Mouse (Mus musculus): ENCODE measurements at regions not wholly inside any gene's neighbourhood (a gene's known extent, or its start where the extent isn't known, plus 50 kb on each side); places are given as distances from the start of the nearest gene placed in this dataset.

- Histone ChIP-seq H3K4me1 (replicated peaks; ENCODE audit: control insufficient read depth, insufficient read depth) (no peaks in the 10 kb centered on the region), H3K36me3 (ENCODE audit: control insufficient read depth, insufficient read depth, low read length) (no peaks in the 10 kb centered on the region), H3K27ac (replicated peaks) (no peak overlapping the region), H3K9ac (ENCODE audit: low read length) (no peak overlapping the region), H3K9me3 (ENCODE audit: control insufficient read depth, low read length) (no peaks in the 10 kb centered on the region), H3K4me3 (ENCODE audit: low read depth, low read length) (no peak overlapping the region), H3K27me3 (ENCODE audit: control insufficient read depth, insufficient read depth, low read length) (no peaks in the 10 kb centered on the region), H3K4me2 (replicated peaks; ENCODE audit: low read depth) (no peak overlapping the region)
- ATAC-seq (ENCODE audit: low FRiP score, low TSS enrichment), result no peak
- 87% methylated on average over 3 of the region's 3 CpGs for WGBS
- no peak for DNase-seq (ENCODE audit: low spot score)
- TF ChIP-seq CTCF (IDR thresholded peaks at IDR 0.05; ENCODE audit: low read depth) (no peak), EP300 (optimal IDR thresholded peaks at IDR 0.05) (no peak)
Measured at GRCm38 (mm10) chr2:75457423-75457822, 201.6 kb upstream of the Hnrnpa3 start.

DNA sequence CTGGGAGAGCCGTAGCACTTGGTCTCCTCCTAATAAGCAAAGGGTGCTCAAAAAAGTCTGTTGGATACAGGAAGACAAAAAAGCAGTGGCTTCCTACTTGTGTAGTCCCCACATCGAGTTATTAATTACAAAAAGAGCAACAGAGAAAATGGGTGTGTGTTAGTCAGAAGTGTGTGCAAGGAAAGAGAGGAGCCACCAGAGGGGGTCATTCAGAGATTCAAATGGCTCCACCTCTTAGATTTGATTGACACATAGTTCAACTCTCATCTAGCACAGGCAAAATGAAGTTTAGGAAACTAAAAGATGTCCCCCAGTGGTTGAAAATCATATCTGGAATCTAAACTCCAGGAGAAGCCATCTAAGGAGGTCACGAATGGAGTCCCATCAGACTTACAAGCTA, 200.2 kb upstream of the Hnrnpa3 start:
- H3K4me3 ChIP-seq (ENCODE audit: low read depth, low read length), result no peak overlapping the region
- H3K9me3 ChIP-seq (ENCODE audit: control insufficient read depth, low read length), result no peaks in the 10 kb centered on the region
- H3K4me1 ChIP-seq (replicated peaks; ENCODE audit: control insufficient read depth, insufficient read depth), result no peaks in the 10 kb centered on the region
- no peak overlapping the region for H3K9ac ChIP-seq (ENCODE audit: low read length)
- no peaks in the 10 kb centered on the region for H3K27me3 ChIP-seq (ENCODE audit: control insufficient read depth, insufficient read depth, low read length)
- H3K36me3 ChIP-seq (ENCODE audit: control insufficient read depth, insufficient read depth, low read length), result no peaks in the 10 kb centered on the region
- no peak overlapping the region for H3K27ac ChIP-seq (replicated peaks)
- DNase-seq (ENCODE audit: low spot score), result no peak
- TF ChIP-seq EP300 (optimal IDR thresholded peaks at IDR 0.05) (no peak), CTCF (IDR thresholded peaks at IDR 0.05; ENCODE audit: low read depth) (0 out of 2 replicates have a peak, but pooled peaks have one; percentile 11)
- H3K4me2 ChIP-seq (replicated peaks; ENCODE audit: low read depth), result no peak overlapping the region
- 71% methylated on average over 3 of the region's 3 CpGs for whole genome bisulfite sequencing
- ATAC-seq (ENCODE audit: low FRiP score, low TSS enrichment), result no peak

DNA sequence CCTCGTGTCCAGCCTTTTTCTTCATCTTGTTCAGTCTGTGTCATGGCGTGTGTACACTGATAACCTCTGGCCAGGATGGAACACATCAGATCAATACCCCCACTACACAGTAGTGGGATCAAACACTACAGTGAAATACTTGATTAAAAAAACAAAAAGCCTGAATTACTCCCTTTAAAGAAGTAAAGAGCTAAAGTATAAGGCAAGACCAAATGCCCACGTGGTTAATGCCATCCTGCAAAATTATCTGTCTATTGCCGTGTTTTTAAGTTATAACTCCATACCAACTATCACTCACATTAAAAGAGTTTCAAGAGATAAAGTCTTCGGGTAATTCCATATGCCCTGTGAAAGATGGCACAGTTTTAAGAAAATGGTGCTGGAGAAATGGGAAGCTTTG, 198.6 kb upstream of the Hnrnpa3 start:
- Histone ChIP-seq H3K9ac (ENCODE audit: low read length) (no peak overlapping the region), H3K4me1 (replicated peaks; ENCODE audit: control insufficient read depth, insufficient read depth) (no peaks in the 10 kb centered on the region), H3K27me3 (ENCODE audit: control insufficient read depth, insufficient read depth, low read length) (no peaks in the 10 kb centered on the region), H3K4me3 (ENCODE audit: low read depth, low read length) (no peak overlapping the region), H3K36me3 (ENCODE audit: control insufficient read depth, insufficient read depth, low read length) (no peaks in the 10 kb centered on the region), H3K4me2 (replicated peaks; ENCODE audit: low read depth) (no peak overlapping the region), H3K9me3 (ENCODE audit: control insufficient read depth, low read length) (no peaks in the 10 kb centered on the region), H3K27ac (replicated peaks) (no peak overlapping the region)
- ATAC-seq (ENCODE audit: low FRiP score, low TSS enrichment) (no peak), DNase-seq (ENCODE audit: low spot score) (no peak)
- TF ChIP-seq EP300 (optimal IDR thresholded peaks at IDR 0.05), result no peak
- WGBS, result 82% methylated on average over 5 of the region's 5 CpGs

GRCm38 (mm10) chr2:75461019-75461418, 198.0 kb upstream of the Hnrnpa3 start:
- no peak for DNase-seq (ENCODE audit: low spot score)
- H3K4me1 ChIP-seq (replicated peaks; ENCODE audit: control insufficient read depth, insufficient read depth), result no peaks in the 10 kb centered on the region
- no peak overlapping the region for H3K4me2 ChIP-seq (replicated peaks; ENCODE audit: low read depth)
- H3K9me3 ChIP-seq (ENCODE audit: control insufficient read depth, low read length), result no peaks in the 10 kb centered on the region
- H3K36me3 ChIP-seq (ENCODE audit: control insufficient read depth, insufficient read depth, low read length), result no peaks in the 10 kb centered on the region
- 58% methylated on average over 5 of the region's 5 CpGs for WGBS
- no peak overlapping the region for H3K9ac ChIP-seq (ENCODE audit: low read length)
- H3K4me3 ChIP-seq (ENCODE audit: low read depth, low read length), result no peak overlapping the region
- no peak overlapping the region for H3K27ac ChIP-seq (replicated peaks)
- no peaks in the 10 kb centered on the region for H3K27me3 ChIP-seq (ENCODE audit: control insufficient read depth, insufficient read depth, low read length)
- no peak for TF ChIP-seq CTCF (IDR thresholded peaks at IDR 0.05; ENCODE audit: low read depth)
- TF ChIP-seq EP300 (optimal IDR thresholded peaks at IDR 0.05), result no peak
- ATAC-seq (ENCODE audit: low FRiP score, low TSS enrichment), result no peak

GRCm38 (mm10) chr2:75461421-75461991, 197.6 kb upstream of the Hnrnpa3 start:
- H3K9me3 ChIP-seq (ENCODE audit: control insufficient read depth, low read length), result no peaks in the 10 kb centered on the region
- no peaks in the 10 kb centered on the region for H3K27me3 ChIP-seq (ENCODE audit: control insufficient read depth, insufficient read depth, low read length)
- no peak overlapping the region for H3K27ac ChIP-seq (replicated peaks)
- DNase-seq (ENCODE audit: low spot score), result no peak
- no peak overlapping the region for H3K9ac ChIP-seq (ENCODE audit: low read length)
- TF ChIP-seq EP300 (optimal IDR thresholded peaks at IDR 0.05) (no peak), CTCF (IDR thresholded peaks at IDR 0.05; ENCODE audit: low read depth) (no peak)
- no peak overlapping the region for H3K4me3 ChIP-seq (ENCODE audit: low read depth, low read length)
- WGBS, result 68% methylated on average over 10 of the region's 10 CpGs
- no peaks in the 10 kb centered on the region for H3K4me1 ChIP-seq (replicated peaks; ENCODE audit: control insufficient read depth, insufficient read depth)
- ATAC-seq (ENCODE audit: low FRiP score, low TSS enrichment), result no peak
- no peak overlapping the region for H3K4me2 ChIP-seq (replicated peaks; ENCODE audit: low read depth)
- H3K36me3 ChIP-seq (ENCODE audit: control insufficient read depth, insufficient read depth, low read length), result no peaks in the 10 kb centered on the region

GRCm38 (mm10) chr2:75462030-75462671, 196.9 kb upstream of the Hnrnpa3 start:
- Histone ChIP-seq H3K4me2 (replicated peaks; ENCODE audit: low read depth) (no peak overlapping the region), H3K4me3 (ENCODE audit: low read depth, low read length) (no peak overlapping the region), H3K4me1 (replicated peaks; ENCODE audit: control insufficient read depth, insufficient read depth) (no peaks in the 10 kb centered on the region), H3K27ac (replicated peaks) (no peak overlapping the region), H3K9ac (ENCODE audit: low read length) (no peak overlapping the region), H3K36me3 (ENCODE audit: control insufficient read depth, insufficient read depth, low read length) (no peaks in the 10 kb centered on the region), H3K27me3 (ENCODE audit: control insufficient read depth, insufficient read depth, low read length) (no peaks in the 10 kb centered on the region), H3K9me3 (ENCODE audit: control insufficient read depth, low read length) (no peaks in the 10 kb centered on the region)
- no peak for TF ChIP-seq EP300 (optimal IDR thresholded peaks at IDR 0.05)
- no peak for TF ChIP-seq CTCF (IDR thresholded peaks at IDR 0.05; ENCODE audit: low read depth)
- no peak for DNase-seq (ENCODE audit: low spot score)
- WGBS, result 76% methylated on average over 5 of the region's 5 CpGs
- no peak for ATAC-seq (ENCODE audit: low FRiP score, low TSS enrichment)

Measured in stomach, postnatal 0 days (tissue).